Mouse (Mus musculus) embryonic facial prominence, embryonic 13.5 days (tissue): ENCODE measurements at regions not wholly inside any gene's neighbourhood (a gene's known extent, or its start where the extent isn't known, plus 50 kb on each side); places are given as distances from the start of the nearest gene placed in this dataset.

Experiments
- ATAC-seq: fragments of 200-750 bp; cut with Nextera tagmentation; 2 replicates; pipeline ENCODE4 v1.8.0; 2017; ENCODE audit warnings: low read depth; ENCODE audit not compliant: insufficient number of reproducible peaks, insufficient read depth, low FRiP score, low TSS enrichment
- H3K27ac ChIP-seq: fragments of 300-500 bp; sonication (generic); 2 replicates; pipeline ENCODE4 v1.5.1; 2015; ENCODE audit warnings: moderate library complexity, mild to moderate bottlenecking, inconsistent platforms
- H3K27me3 ChIP-seq: fragments of 300-500 bp; sonication (generic); 2 replicates; pipeline ENCODE4 v1.6.1; 2015; ENCODE audit warnings: mild to moderate bottlenecking, inconsistent platforms
- H3K36me3 ChIP-seq: fragments of 300-500 bp; sonication (generic); 2 replicates; pipeline ENCODE4 v1.6.1; 2015; ENCODE audit warnings: mild to moderate bottlenecking, inconsistent platforms
- H3K4me1 ChIP-seq: fragments of 300-500 bp; sonication (generic); 2 replicates; pipeline ENCODE4 v1.6.1; 2015; ENCODE audit warnings: inconsistent platforms
- H3K4me2 ChIP-seq: fragments of 300-500 bp; sonication (generic); 2 replicates; pipeline ENCODE4 v1.6.1; 2015; ENCODE audit warnings: moderate library complexity, mild to moderate bottlenecking, inconsistent platforms
- H3K4me3 ChIP-seq: fragments of 300-500 bp; sonication (generic); 2 replicates; pipeline ENCODE4 v1.5.1; 2015; ENCODE audit warnings: mild to moderate bottlenecking, inconsistent platforms
- H3K9ac ChIP-seq: fragments of 300-500 bp; sonication (generic); 2 replicates; pipeline ENCODE4 v1.6.1; 2015; ENCODE audit warnings: mild to moderate bottlenecking, inconsistent platforms
- H3K9me3 ChIP-seq: fragments of 300-500 bp; sonication (generic); 2 replicates; pipeline ENCODE4 v1.6.1; 2016; ENCODE audit warnings: inconsistent platforms
- WGBS: fragments of 180-500 bp; shearing (Covaris S2); methylation state at CpG from one replicate; pipeline ENCODE4 v1.1.7; 2015; ENCODE audit warnings: mixed read lengths; 5-methylcytosine and 5-hydroxymethylcytosine counted together

DNA sequence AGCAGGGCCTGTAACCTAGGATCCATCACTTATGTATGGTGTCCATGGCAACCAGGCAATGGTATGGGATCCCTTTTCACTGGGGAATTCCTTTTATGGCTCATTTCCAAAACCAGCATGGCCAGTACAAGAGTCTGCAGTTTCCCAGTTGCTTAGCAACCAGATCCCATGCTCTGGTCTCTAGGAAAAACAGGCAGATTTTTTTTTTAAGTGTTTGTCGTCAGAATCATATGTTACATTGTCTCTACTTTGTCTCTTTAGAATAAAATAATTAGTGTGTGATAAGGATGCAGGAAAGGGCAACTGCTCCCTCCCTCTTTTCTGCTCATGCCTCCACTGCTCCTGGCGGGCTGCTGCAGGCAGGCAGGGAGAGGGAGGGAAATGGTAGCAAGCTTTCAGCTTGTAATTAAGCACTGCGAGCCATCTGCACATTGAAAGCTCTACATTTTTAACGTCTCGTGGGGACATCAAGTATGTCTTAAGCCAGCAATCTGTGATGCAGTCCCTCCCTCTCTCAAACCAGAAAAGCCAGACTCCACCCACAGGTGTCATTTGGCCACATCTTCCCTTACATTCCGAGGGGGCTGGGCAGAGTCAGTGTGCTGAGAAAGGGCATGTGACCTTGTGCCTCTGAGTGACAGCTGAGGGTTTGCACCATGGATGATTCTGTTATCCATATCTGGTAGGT lies 51.6 kb upstream of the March10 start:
- WGBS: 1% methylated on average over 6 of the region's 6 CpGs
- no peaks in the 10 kb centered on the region for H3K36me3 ChIP-seq
- ATAC-seq: peak; percentile 50; the same call in 1 of the 2 replicates
- H3K4me1 ChIP-seq: peaks cover 37% of the 10 kb centered on the region
- H3K9me3 ChIP-seq: no peaks in the 10 kb centered on the region
- peak overlapping the region; percentile 21 for H3K4me2 ChIP-seq
- H3K27me3 ChIP-seq: no peaks in the 10 kb centered on the region
- peak overlapping the region; percentile 62 for H3K27ac ChIP-seq
- H3K9ac ChIP-seq: no peak overlapping the region
- H3K4me3 ChIP-seq: no peak overlapping the region

DNA sequence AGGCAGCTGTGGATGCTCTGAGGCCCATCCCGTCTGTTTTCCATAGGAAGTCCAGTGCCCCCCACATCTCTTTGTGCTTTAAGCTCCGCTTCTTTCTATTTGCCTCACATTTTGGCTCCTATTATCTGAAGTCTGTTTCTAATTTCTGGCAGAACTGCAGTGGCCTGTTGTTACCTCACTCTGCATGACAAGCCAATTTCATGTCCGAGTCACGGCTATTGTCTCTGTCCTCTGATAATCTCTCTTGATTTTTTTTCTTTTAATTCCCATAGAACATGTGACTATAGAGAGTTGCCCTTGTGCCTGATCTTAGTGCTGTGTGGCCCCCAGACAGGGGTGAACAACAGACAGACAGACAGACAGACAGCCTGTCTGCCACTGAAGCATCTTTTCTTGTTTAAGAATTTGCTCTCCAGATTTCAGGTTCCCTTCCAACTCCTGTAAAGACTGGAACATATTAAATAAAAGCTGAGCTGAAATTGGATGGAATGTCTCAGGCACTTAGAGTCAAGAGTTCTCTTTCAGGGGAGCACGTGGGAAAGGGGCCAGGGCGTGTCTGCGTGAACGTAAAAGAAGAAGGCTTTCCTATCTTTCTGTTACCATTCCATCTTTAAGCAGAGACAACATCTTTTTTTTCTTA lies 50.9 kb upstream of the March10 start:
- WGBS: 15% methylated on average over 8 of the region's 8 CpGs
- Histone ChIP-seq H3K27me3 (no peaks in the 10 kb centered on the region), H3K4me3 (no peak overlapping the region), H3K9me3 (no peaks in the 10 kb centered on the region), H3K9ac (no peak overlapping the region), H3K4me1 (peaks cover 37% of the 10 kb centered on the region), H3K27ac (peak overlapping the region; percentile 58; the same call in 1 of the 2 replicates), H3K36me3 (no peaks in the 10 kb centered on the region), H3K4me2 (peak overlapping the region; percentile 21)
- ATAC-seq: 0 out of 2 replicates have a peak, but pooled peaks have one; percentile 10
